Mouse (Mus musculus) ovary, postnatal 14 days (tissue): ENCODE measurements at regions not wholly inside any gene's neighbourhood (a gene's known extent, or its start where the extent isn't known, plus 50 kb on each side); places are given as distances from the start of the nearest gene placed in this dataset.
A peak's percentile ranks its signal among the peaks of the same experiment; 100 is the strongest.

Experiments
- DNase-seq: peaks from one replicate; pipeline ENCODE4 v3.0.0; 2022; ENCODE audit warnings: low spot score

- DNase-seq = no peak
These were observed 388.6 kb upstream of the Gm11114 start for GRCm38 (mm10) chr9:84923966-84924365.

GRCm38 (mm10) chr9:84936291-84937055 is 376.1 kb upstream of the Gm11114 start:
- no peak for DNase-seq

GRCm38 (mm10) chr9:84966558-84967154 is 345.9 kb upstream of the Gm11114 start:
- DNase-seq = no peak

GRCm38 (mm10) chr9:84969975-84970608 is 342.5 kb upstream of the Gm11114 start:
- DNase-seq = no peak

- no peak for DNase-seq
These were observed 335.1 kb upstream of the Gm11114 start for GRCm38 (mm10) chr9:84977470-84977869.

GRCm38 (mm10) chr9:85003414-85003813 is 309.2 kb upstream of the Gm11114 start:
- DNase-seq = no peak

GRCm38 (mm10) chr9:85011361-85011760 is 301.2 kb upstream of the Gm11114 start:
- no peak for DNase-seq

- no peak for DNase-seq
These were observed 264.2 kb upstream of the Gm11114 start for GRCm38 (mm10) chr9:85048112-85048978.

GRCm38 (mm10) chr9:85052526-85052925 is 260.0 kb upstream of the Gm11114 start:
- peak; percentile 1 for DNase-seq

GRCm38 (mm10) chr9:85079975-85080374 is 232.6 kb upstream of the Gm11114 start:
- DNase-seq = no peak

GRCm38 (mm10) chr9:85088556-85089338 is 223.8 kb upstream of the Gm11114 start:
- no peak for DNase-seq

GRCm38 (mm10) chr9:85090297-85090696 is 222.3 kb upstream of the Gm11114 start:
- no peak for DNase-seq

GRCm38 (mm10) chr9:85095234-85095633 is 217.3 kb upstream of the Gm11114 start:
- DNase-seq = no peak

- no peak for DNase-seq
These were observed 216.1 kb upstream of the Gm11114 start for GRCm38 (mm10) chr9:85096520-85096919.

- no peak for DNase-seq
These were observed 199.6 kb upstream of the Gm11114 start for GRCm38 (mm10) chr9:85112928-85113327.

- DNase-seq = no peak
These were observed 198.3 kb upstream of the Gm11114 start for GRCm38 (mm10) chr9:85114234-85114633.

GRCm38 (mm10) chr9:85120061-85120460 is 192.5 kb upstream of the Gm11114 start:
- no peak for DNase-seq

- no peak for DNase-seq
These were observed 191.5 kb upstream of the Gm11114 start for GRCm38 (mm10) chr9:85121059-85121458.

- no peak for DNase-seq
These were observed 188.9 kb upstream of the Gm11114 start for GRCm38 (mm10) chr9:85123706-85124105.

- no peak for DNase-seq
These were observed 186.8 kb upstream of the Gm11114 start for GRCm38 (mm10) chr9:85125775-85126174.

- no peak for DNase-seq
These were observed 186.0 kb upstream of the Gm11114 start for GRCm38 (mm10) chr9:85126541-85126940.
